Mouse (Mus musculus) left cerebral cortex, adult 18-20 months (tissue): ENCODE measurements around the gene Lyrm9. TPM values are rescaled to one million over a fixed set of nuclear protein-coding genes. Genes with fewer than 3 reads are reported as not detected.
"Not testable (repeated sequence)": the region's sequence is repeated elsewhere in the genome, so short reads cannot be mapped to it uniquely, and the experiment has no call there.

Experiments used
- DNase-seq, 2 experiments: peaks; one replicate each; pipeline ENCODE4 v3.0.0; 2021 to 2022; ENCODE audit warnings: low spot score in 2 of 2, mixed read lengths in 1 of 2
- total RNA-seq, 2 experiments: library from RNA; stranded (reverse); gene quantifications; 2 replicates each; pipeline ENCODE4 v1.2.3; 2021

Lyrm9 gene
- total RNA-seq, 2 experiments from 2014 or later: 28.1 to 32.5 TPM

- no peak for DNase-seq
Measured at GRCm38 (mm10) chr11:78847884-78848848, 21.8 kb downstream of the Lyrm9 start.

GRCm38 (mm10) chr11:78849859-78850258 lies 23.5 kb downstream of the Lyrm9 start:
- DNase-seq: no peak

GRCm38 (mm10) chr11:78851216-78851870 lies 25.0 kb downstream of the Lyrm9 start:
- DNase-seq: no peak

GRCm38 (mm10) chr11:78851871-78852265 lies 25.5 kb downstream of the Lyrm9 start:
- DNase-seq: no peak

- no peak for DNase-seq
Measured at GRCm38 (mm10) chr11:78852529-78852928, 26.1 kb downstream of the Lyrm9 start.

GRCm38 (mm10) chr11:78856310-78856709 lies 29.9 kb downstream of the Lyrm9 start:
- peak; percentile 84 to 89 for DNase-seq

GRCm38 (mm10) chr11:78857611-78858010 lies 31.2 kb downstream of the Lyrm9 start:
- DNase-seq: no peak

GRCm38 (mm10) chr11:78863898-78864297 lies 37.5 kb downstream of the Lyrm9 start:
- DNase-seq: no peak

- no peak for DNase-seq
Measured at GRCm38 (mm10) chr11:78864567-78865278, 38.3 kb downstream of the Lyrm9 start.

- no peak for DNase-seq
Measured at GRCm38 (mm10) chr11:78865314-78865713, 38.9 kb downstream of the Lyrm9 start.

- DNase-seq: no peak
Measured at GRCm38 (mm10) chr11:78866486-78866885, 40.1 kb downstream of the Lyrm9 start.

GRCm38 (mm10) chr11:78867696-78868095 lies 41.3 kb downstream of the Lyrm9 start:
- DNase-seq: no peak

- DNase-seq: not testable (repeated sequence)
Measured at GRCm38 (mm10) chr11:78869205-78869604, 42.8 kb downstream of the Lyrm9 start.

- DNase-seq: no peak
Measured at GRCm38 (mm10) chr11:78870891-78871290, 44.5 kb downstream of the Lyrm9 start.

GRCm38 (mm10) chr11:78872782-78873181 lies 46.4 kb downstream of the Lyrm9 start:
- DNase-seq: no peak

GRCm38 (mm10) chr11:78879727-78880126 lies 53.3 kb downstream of the Lyrm9 start:
- no peak for DNase-seq

GRCm38 (mm10) chr11:78886693-78887092 lies 60.3 kb downstream of the Lyrm9 start:
- peak in 1 of 2 experiments; percentile 2 for DNase-seq

GRCm38 (mm10) chr11:78887102-78887971 lies 61.0 kb downstream of the Lyrm9 start:
- DNase-seq: peak; percentile 81 to 86

GRCm38 (mm10) chr11:78889156-78889555 lies 62.8 kb downstream of the Lyrm9 start:
- DNase-seq: no peak
